Mouse (Mus musculus): ENCODE results near the gene Itprid2. TPM values are rescaled to one million over a fixed set of nuclear protein-coding genes. Genes with fewer than 3 reads are reported as not detected.

Gene Itprid2
- polyA plus RNA-seq, 1 experiment, result 12.0 TPM

- DNase-seq (ENCODE audit: low spot score), result no peak
Measured at GRCm38 (mm10) chr2:79707575-79707974, 72.4 kb downstream of the Itprid2 start, which contains the start of gene Ppp1r1c. Gene Ppp1r1c, plus strand, starts transcription at chr2:79707780.

- DNase-seq (ENCODE audit: low spot score), result no peak
Measured at GRCm38 (mm10) chr2:79713662-79714091, 78.5 kb downstream of the Itprid2 start.

- DNase-seq (ENCODE audit: low spot score), result no peak
Measured at GRCm38 (mm10) chr2:79714745-79715144, 79.6 kb downstream of the Itprid2 start.

GRCm38 (mm10) chr2:79715925-79716324, 80.8 kb downstream of the Itprid2 start:
- no peak for DNase-seq (ENCODE audit: low spot score)

GRCm38 (mm10) chr2:79717846-79718245, 82.7 kb downstream of the Itprid2 start:
- no peak for DNase-seq (ENCODE audit: low spot score)

- no peak for DNase-seq (ENCODE audit: low spot score)
Measured at GRCm38 (mm10) chr2:79722415-79722814, 87.3 kb downstream of the Itprid2 start.

Other genes with a start within 250 kb of the Itprid2 start
- not detected in 2 replicates for gene Neurod1, start 178.6 kb upstream of the Itprid2 start, polyA plus RNA-seq (2012; rRNA removed)
- gene Cerkl, start 178.6 kb upstream of the Itprid2 start, polyA plus RNA-seq (2012; rRNA removed), result 0.40 and 0.91 TPM in 2 replicates
- not detected in 2 replicates for gene Ppp1r1c, start 72.4 kb downstream of the Itprid2 start, polyA plus RNA-seq (2012; rRNA removed)

Measured in urinary bladder, adult 2 months (tissue).